Mouse (Mus musculus): Measurements from ENCODE around the gene Ndufa13. TPM values are rescaled to one million over a fixed set of nuclear protein-coding genes. Genes with fewer than 3 reads are reported as not detected.

The Ndufa13 gene
- polyA plus RNA-seq, 1 experiment from 2014 or later: 177 TPM

- peaks cover 52% of the 10 kb centered on the region for H3K36me3 ChIP-seq (ENCODE audit: insufficient read depth, low read length)
- no peaks in the 10 kb centered on the region for H3K4me1 ChIP-seq (ENCODE audit: insufficient read depth, low read depth, low read length)
- H3K27ac ChIP-seq (ENCODE audit: low read length): no peak overlapping the region
- no peaks in the 10 kb centered on the region for H3K27me3 ChIP-seq (replicated peaks; ENCODE audit: insufficient read depth, low read length)
- ATAC-seq (no peak), DNase-seq (ENCODE audit: low spot score) (no peak)
- H3K4me2 ChIP-seq (replicated peaks; ENCODE audit: low read depth, low read length): no peak overlapping the region
- H3K9ac ChIP-seq (replicated peaks; ENCODE audit: low read depth): no peak overlapping the region
- WGBS: 83% methylated on average over 4 of the region's 4 CpGs
- TF ChIP-seq CTCF (IDR thresholded peaks at IDR 0.05) (no peak), EP300 (IDR thresholded peaks at IDR 0.05) (no peak)
- H3K4me3 ChIP-seq (ENCODE audit: low read depth, low read length): no peak overlapping the region
- no peaks in the 10 kb centered on the region for H3K9me3 ChIP-seq (ENCODE audit: low read length)
These were observed 12.2 kb upstream of the Ndufa13 start for GRCm38 (mm10) chr8:69914526-69914925.

- TF ChIP-seq EP300 (IDR thresholded peaks at IDR 0.05) (no peak), CTCF (IDR thresholded peaks at IDR 0.05) (no peak)
- Histone ChIP-seq H3K36me3 (ENCODE audit: insufficient read depth, low read length) (peaks cover 62% of the 10 kb centered on the region), H3K27ac (ENCODE audit: low read length) (no peak overlapping the region), H3K4me2 (replicated peaks; ENCODE audit: low read depth, low read length) (no peak overlapping the region), H3K4me3 (ENCODE audit: low read depth, low read length) (no peak overlapping the region), H3K9me3 (ENCODE audit: low read length) (no peaks in the 10 kb centered on the region), H3K27me3 (replicated peaks; ENCODE audit: insufficient read depth, low read length) (no peaks in the 10 kb centered on the region), H3K4me1 (ENCODE audit: insufficient read depth, low read depth, low read length) (no peaks in the 10 kb centered on the region), H3K9ac (replicated peaks; ENCODE audit: low read depth) (no peak overlapping the region)
- WGBS: 82% methylated on average over 12 of the region's 12 CpGs
- DNase-seq (ENCODE audit: low spot score) (no peak), ATAC-seq (no peak)
These were observed 10.2 kb upstream of the Ndufa13 start for GRCm38 (mm10) chr8:69912478-69913074.

- H3K4me2 ChIP-seq (replicated peaks; ENCODE audit: low read depth, low read length): no peak overlapping the region
- no peaks in the 10 kb centered on the region for H3K4me1 ChIP-seq (ENCODE audit: insufficient read depth, low read depth, low read length)
- H3K27me3 ChIP-seq (replicated peaks; ENCODE audit: insufficient read depth, low read length): no peaks in the 10 kb centered on the region
- TF ChIP-seq EP300 (IDR thresholded peaks at IDR 0.05): no peak
- TF ChIP-seq CTCF (IDR thresholded peaks at IDR 0.05): no peak
- peaks cover 62% of the 10 kb centered on the region for H3K36me3 ChIP-seq (ENCODE audit: insufficient read depth, low read length)
- WGBS: 88% methylated on average over 13 of the region's 13 CpGs
- H3K4me3 ChIP-seq (ENCODE audit: low read depth, low read length): no peak overlapping the region
- H3K9ac ChIP-seq (replicated peaks; ENCODE audit: low read depth): no peak overlapping the region
- H3K27ac ChIP-seq (ENCODE audit: low read length): no peak overlapping the region
- DNase-seq (ENCODE audit: low spot score) (no peak), ATAC-seq (no peak)
- H3K9me3 ChIP-seq (ENCODE audit: low read length): no peaks in the 10 kb centered on the region
These were observed 9.6 kb upstream of the Ndufa13 start for GRCm38 (mm10) chr8:69911917-69912316.

- Histone ChIP-seq H3K9ac (replicated peaks; ENCODE audit: low read depth) (no peak overlapping the region), H3K4me3 (ENCODE audit: low read depth, low read length) (no peak overlapping the region), H3K27me3 (replicated peaks; ENCODE audit: insufficient read depth, low read length) (no peaks in the 10 kb centered on the region), H3K36me3 (ENCODE audit: insufficient read depth, low read length) (peaks cover 24% of the 10 kb centered on the region; the same call in 1 of the 2 replicates), H3K9me3 (ENCODE audit: low read length) (no peaks in the 10 kb centered on the region), H3K27ac (ENCODE audit: low read length) (no peak overlapping the region), H3K4me1 (ENCODE audit: insufficient read depth, low read depth, low read length) (peaks cover 6% of the 10 kb centered on the region), H3K4me2 (replicated peaks; ENCODE audit: low read depth, low read length) (no peak overlapping the region)
- WGBS: 78% methylated on average over 2 of the region's 2 CpGs
- TF ChIP-seq EP300 (IDR thresholded peaks at IDR 0.05): no peak
- no peak for ATAC-seq
- DNase-seq (ENCODE audit: low spot score): no peak
These were observed 4.7 kb upstream of the Ndufa13 start for GRCm38 (mm10) chr8:69907106-69907505.

GRCm38 (mm10) chr8:69906260-69906659 lies 3.9 kb upstream of the Ndufa13 start:
- ATAC-seq (no peak), DNase-seq (ENCODE audit: low spot score) (no peak)
- WGBS: 91% methylated on average over 2 of the region's 2 CpGs
- H3K36me3 ChIP-seq (ENCODE audit: insufficient read depth, low read length): peaks cover 24% of the 10 kb centered on the region; the same call in 1 of the 2 replicates
- H3K9ac ChIP-seq (replicated peaks; ENCODE audit: low read depth): no peak overlapping the region
- H3K27me3 ChIP-seq (replicated peaks; ENCODE audit: insufficient read depth, low read length): no peaks in the 10 kb centered on the region
- no peak overlapping the region for H3K4me2 ChIP-seq (replicated peaks; ENCODE audit: low read depth, low read length)
- peaks cover 10% of the 10 kb centered on the region for H3K4me1 ChIP-seq (ENCODE audit: insufficient read depth, low read depth, low read length)
- no peak overlapping the region for H3K27ac ChIP-seq (ENCODE audit: low read length)
- TF ChIP-seq EP300 (IDR thresholded peaks at IDR 0.05) (no peak), CTCF (IDR thresholded peaks at IDR 0.05) (no peak)
- no peaks in the 10 kb centered on the region for H3K9me3 ChIP-seq (ENCODE audit: low read length)
- no peak overlapping the region for H3K4me3 ChIP-seq (ENCODE audit: low read depth, low read length)

- H3K4me3 ChIP-seq (ENCODE audit: low read depth, low read length): no peak overlapping the region
- no peak overlapping the region for H3K27ac ChIP-seq (ENCODE audit: low read length)
- no peaks in the 10 kb centered on the region for H3K27me3 ChIP-seq (replicated peaks; ENCODE audit: insufficient read depth, low read length)
- no peak overlapping the region for H3K4me2 ChIP-seq (replicated peaks; ENCODE audit: low read depth, low read length)
- 78% methylated on average over 8 of the region's 8 CpGs for WGBS
- H3K9me3 ChIP-seq (ENCODE audit: low read length): no peaks in the 10 kb centered on the region
- no peak for TF ChIP-seq EP300 (IDR thresholded peaks at IDR 0.05)
- no peak for TF ChIP-seq CTCF (IDR thresholded peaks at IDR 0.05)
- no peak overlapping the region for H3K9ac ChIP-seq (replicated peaks; ENCODE audit: low read depth)
- H3K36me3 ChIP-seq (ENCODE audit: insufficient read depth, low read length): peaks cover 7% of the 10 kb centered on the region; the same call in 1 of the 2 replicates
- peaks cover 16% of the 10 kb centered on the region for H3K4me1 ChIP-seq (ENCODE audit: insufficient read depth, low read depth, low read length)
- ATAC-seq (no peak), DNase-seq (ENCODE audit: low spot score) (no peak)
These were observed 1.7 kb upstream of the Ndufa13 start for GRCm38 (mm10) chr8:69904096-69904495.

Measured in lung, postnatal 0 days (tissue).